Comparison of ENCODE assay signal across 7 mouse cellular contexts in the genomic region with DNA sequence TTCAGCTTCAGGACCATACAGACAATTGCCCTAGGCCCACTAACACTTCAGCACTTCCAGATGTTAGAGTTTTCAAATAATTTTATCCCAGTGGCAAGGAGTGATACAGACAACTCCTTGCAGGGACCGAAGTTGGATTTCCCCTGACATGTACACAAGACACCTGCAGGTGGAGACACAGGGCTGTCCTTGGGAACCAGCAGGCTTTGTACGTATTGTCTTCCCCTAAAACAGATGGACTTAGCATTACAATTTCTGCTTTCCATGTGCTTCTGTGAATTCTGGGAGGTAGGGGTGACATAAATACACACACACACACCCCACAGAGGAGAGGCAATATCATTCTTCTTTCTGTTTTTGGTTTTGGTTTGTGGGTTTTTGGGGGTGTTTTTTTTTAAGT.
A peak's percentile ranks its signal among the peaks of the same experiment; 100 is the strongest.
DNase-seq lines count a peak whose midpoint lies in the region; ATAC-seq and TF ChIP-seq lines count a peak whose summit lies in the region.

No protein-coding gene starts in this region.

- H3K27me3 ChIP-seq in embryonic facial prominence, embryonic 14.5 days (replicated peaks; ENCODE audit: control insufficient read depth, insufficient read depth, low read length) = no peaks in the 10 kb centered on the region
- no peaks in the 10 kb centered on the region for H3K27me3 ChIP-seq in small intestine, adult 2 months (ENCODE audit: control insufficient read depth, insufficient read depth, low read length)

- no peak overlapping the region for H3K9ac ChIP-seq in embryonic facial prominence, embryonic 14.5 days (ENCODE audit: low read depth, low read length)

- H3K4me3 ChIP-seq in embryonic facial prominence, embryonic 14.5 days (ENCODE audit: low read depth, low read length) = no peak overlapping the region
- no peak overlapping the region for H3K4me3 ChIP-seq in small intestine, adult 2 months (ENCODE audit: low read depth, low read length)

- no peaks in the 10 kb centered on the region for H3K36me3 ChIP-seq in embryonic facial prominence, embryonic 14.5 days (ENCODE audit: control insufficient read depth, insufficient read depth, low read length)
- H3K36me3 ChIP-seq in small intestine, adult 2 months (ENCODE audit: control insufficient read depth, insufficient read depth, low read length) = no peaks in the 10 kb centered on the region

- H3K9me3 ChIP-seq in embryonic facial prominence, embryonic 14.5 days (ENCODE audit: control insufficient read depth, low read length) = no peaks in the 10 kb centered on the region

- H3K4me2 ChIP-seq in embryonic facial prominence, embryonic 14.5 days (ENCODE audit: low read depth, low read length) = no peak overlapping the region

- no peak overlapping the region for H3K27ac ChIP-seq in embryonic facial prominence, embryonic 14.5 days (replicated peaks; ENCODE audit: low read depth, low read length)
- no peak overlapping the region for H3K27ac ChIP-seq in small intestine, adult 2 months (ENCODE audit: insufficient read depth, low read depth, low read length)

- ATAC-seq in embryonic facial prominence, embryonic 14.5 days (ENCODE audit: low read depth) = no peak
- ATAC-seq in megakaryocyte progenitor cell, adult 5-6 weeks (replicated peaks; ENCODE audit: poor library complexity) = peak; percentile 61

- TF ChIP-seq POLR2A in small intestine, adult 2 months (IDR thresholded peaks at IDR 0.05; ENCODE audit: low read depth, low read length) = no peak

- WGBS in embryonic facial prominence, embryonic 14.5 days = 24% methylated on average over 2 of the region's 2 CpGs
- 27% methylated on average over 2 of the region's 2 CpGs for WGBS in small intestine, adult 2 months

- H3K4me1 ChIP-seq in embryonic facial prominence, embryonic 14.5 days (ENCODE audit: control insufficient read depth, insufficient read depth, low read length) = no peaks in the 10 kb centered on the region
- no peaks in the 10 kb centered on the region for H3K4me1 ChIP-seq in small intestine, adult 2 months (ENCODE audit: control insufficient read depth, insufficient read depth, insufficient read length, low read length)

- peak; percentile 7 for DNase-seq in ovary, postnatal 36 days (ENCODE audit: low spot score)
- DNase-seq in ovary, postnatal 10 days (ENCODE audit: low spot score) = no peak
- peak; percentile 31 for DNase-seq in adrenal gland, postnatal 10 days
- peak; percentile 58 for DNase-seq in embryonic facial prominence, embryonic 14.5 days (ENCODE audit: low spot score)
- peak; percentile 11 to 55 for DNase-seq in layer of hippocampus, adult 18-20 months (ENCODE audit: low spot score in 2 of 2)

- TF ChIP-seq CTCF in small intestine, adult 2 months (IDR thresholded peaks at IDR 0.05; ENCODE audit: extremely low read depth, insufficient read length, insufficient replicate concordance, low read depth, low read length) = peak; percentile 36; the same call in 1 of the 2 replicates
